17 mouse cellular contexts compared by ENCODE assay signal in the genomic region with DNA sequence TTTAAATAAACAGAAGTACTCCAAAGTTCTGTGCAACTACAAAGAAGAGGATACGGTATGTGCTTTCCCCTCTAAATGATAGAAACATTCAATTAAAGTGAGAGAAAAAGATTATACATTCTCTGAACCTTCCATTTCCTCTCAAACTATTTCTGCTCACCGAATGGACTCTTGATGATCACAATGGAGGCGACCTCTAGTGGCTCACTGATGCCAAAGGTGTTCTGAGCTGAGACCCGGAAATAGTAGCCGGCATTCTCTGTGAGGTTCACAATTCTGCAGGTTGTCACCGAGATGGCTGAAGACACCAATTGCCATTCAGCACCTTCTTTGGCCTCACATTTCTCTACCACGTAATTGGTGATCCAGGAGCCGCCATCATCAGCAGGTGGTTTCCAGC. TPM values are rescaled to one million over a fixed set of nuclear protein-coding genes. Genes with fewer than 3 reads are reported as not detected.
A peak's percentile ranks its signal among the peaks of the same experiment; 100 is the strongest.
DNase-seq lines count a peak whose midpoint lies in the region; ATAC-seq and TF ChIP-seq lines count a peak whose summit lies in the region.
"Had no signal": no experiment of that assay in that cellular context is flagged by ENCODE, and none has a peak within 500 bp of the region (broad histone marks: within the 10 kb centered on the region; RNA-seq: fewer than 3 reads in every experiment).

No protein-coding gene starts in this region.

- no peaks in the 10 kb centered on the region for H3K36me3 ChIP-seq in ES-Bruce4 (ENCODE audit: control insufficient read depth, insufficient read depth, low read length, poor library complexity, severe bottlenecking)
- no peaks in the 10 kb centered on the region for H3K36me3 ChIP-seq in lung, postnatal 0 days (ENCODE audit: insufficient read depth, low read length)
- H3K36me3 ChIP-seq in midbrain, embryonic 16.5 days (ENCODE audit: control insufficient read depth, insufficient read depth, low read length), result peaks cover 56% of the 10 kb centered on the region

- H3K4me2 ChIP-seq in lung, postnatal 0 days (replicated peaks; ENCODE audit: low read depth, low read length), result no peak overlapping the region
- H3K4me2 ChIP-seq in midbrain, embryonic 16.5 days (ENCODE audit: low read length), result no peak overlapping the region
- H3K4me2 ChIP-seq: embryonic facial prominence, embryonic 12.5 days; heart, embryonic 13.5 days; hindbrain, embryonic 12.5 days; liver, embryonic 15.5 days; midbrain, embryonic 11.5 days; stomach, embryonic 15.5 days had no signal

- peak; percentile 41 for TF ChIP-seq CTCF in layer of hippocampus, adult 2 months (conservative IDR thresholded peaks at IDR 0.05)
- TF ChIP-seq CTCF in ES-Bruce4 (IDR thresholded peaks at IDR 0.05; ENCODE audit: low read depth, low read length), result peak; percentile 51
- peak; percentile 73 for TF ChIP-seq CTCF in Patski (IDR thresholded peaks at IDR 0.05)
- TF ChIP-seq CTCF in lung, postnatal 0 days (IDR thresholded peaks at IDR 0.05), result peak; percentile 44

- no peak for TF ChIP-seq POLR2A in ES-Bruce4 (IDR thresholded peaks at IDR 0.05; ENCODE audit: insufficient read depth, low read length)

- no peak overlapping the region for H3K9ac ChIP-seq in ES-Bruce4 (ENCODE audit: low read depth, poor library complexity, severe bottlenecking)
- H3K9ac ChIP-seq in lung, postnatal 0 days (replicated peaks; ENCODE audit: low read depth), result no peak overlapping the region
- no peak overlapping the region for H3K9ac ChIP-seq in midbrain, embryonic 16.5 days (ENCODE audit: low read depth, low read length)
- H3K9ac ChIP-seq: embryonic facial prominence, embryonic 12.5 days; heart, embryonic 13.5 days; hindbrain, embryonic 12.5 days; liver, embryonic 15.5 days; stomach, embryonic 15.5 days had no signal

- H3K27me3 ChIP-seq in ES-Bruce4 (ENCODE audit: control insufficient read depth, insufficient read depth, low read length, poor library complexity, severe bottlenecking), result no peaks in the 10 kb centered on the region
- no peaks in the 10 kb centered on the region for H3K27me3 ChIP-seq in Patski
- no peaks in the 10 kb centered on the region for H3K27me3 ChIP-seq in lung, postnatal 0 days (replicated peaks; ENCODE audit: insufficient read depth, low read length)
- H3K27me3 ChIP-seq in midbrain, embryonic 16.5 days (ENCODE audit: control insufficient read depth, insufficient read depth, low read depth, low read length), result no peaks in the 10 kb centered on the region
- H3K27me3 ChIP-seq: embryonic facial prominence, embryonic 12.5 days; heart, embryonic 13.5 days; hindbrain, embryonic 12.5 days; liver, embryonic 15.5 days; stomach, embryonic 15.5 days had no signal

- in situ Hi-C loops in Patski (cut with MboI; ENCODE audit: low pct_unique_long_range_greater_than_20kb), result no loop called here

- ATAC-seq in Patski, result no peak
- ATAC-seq in lung, postnatal 0 days, result no peak
- ATAC-seq in midbrain, embryonic 16.5 days, result no peak

- no peak overlapping the region for H3K4me3 ChIP-seq in layer of hippocampus, adult 2 months
- no peak overlapping the region for H3K4me3 ChIP-seq in ES-Bruce4 (ENCODE audit: low read depth, low read length)
- H3K4me3 ChIP-seq in lung, postnatal 0 days (ENCODE audit: low read depth, low read length), result no peak overlapping the region
- no peak overlapping the region for H3K4me3 ChIP-seq in midbrain, embryonic 16.5 days (ENCODE audit: low read depth, low read length)
- H3K4me3 ChIP-seq: embryonic facial prominence, embryonic 12.5 days; forebrain, embryonic 10.5 days; heart, embryonic 13.5 days; hindbrain, embryonic 12.5 days; liver, embryonic 15.5 days; stomach, embryonic 15.5 days had no signal

- H3K9me3 ChIP-seq in ES-Bruce4 (replicated peaks; ENCODE audit: control insufficient read depth, insufficient read depth, low read length, poor library complexity, severe bottlenecking), result no peaks in the 10 kb centered on the region
- peaks cover 12% of the 10 kb centered on the region; the same call in 1 of the 2 replicates for H3K9me3 ChIP-seq in lung, postnatal 0 days (ENCODE audit: low read length)
- H3K9me3 ChIP-seq in midbrain, embryonic 16.5 days (replicated peaks; ENCODE audit: control insufficient read depth, low read length, poor library complexity, severe bottlenecking), result peaks cover 39% of the 10 kb centered on the region
- H3K9me3 ChIP-seq: stomach, embryonic 15.5 days had no signal

- no peak for DNase-seq in layer of hippocampus, adult 2 months (ENCODE audit: low spot score in 2 of 2)
- no peak for DNase-seq in layer of hippocampus, adult 8-10 months (ENCODE audit: low spot score in 2 of 2)
- DNase-seq in Patski (ENCODE audit: low read depth, low spot score), result no peak
- DNase-seq in lung, postnatal 0 days (ENCODE audit: low spot score), result no peak
- no peak for DNase-seq in adrenal gland, adult 8-10 months
- DNase-seq: cerebellum, adult 11-12 months; kidney, adult 18-20 months; layer of hippocampus, adult 9-11 months had no signal

- no peaks in the 10 kb centered on the region for H3K4me1 ChIP-seq in ES-Bruce4 (ENCODE audit: control insufficient read depth, insufficient read depth, low read length)
- H3K4me1 ChIP-seq in lung, postnatal 0 days (ENCODE audit: insufficient read depth, low read depth, low read length), result no peaks in the 10 kb centered on the region
- H3K4me1 ChIP-seq in midbrain, embryonic 16.5 days (ENCODE audit: control insufficient read depth, insufficient read depth, low read length), result no peaks in the 10 kb centered on the region
- H3K4me1 ChIP-seq: embryonic facial prominence, embryonic 12.5 days; forebrain, embryonic 10.5 days; heart, embryonic 13.5 days; hindbrain, embryonic 12.5 days; liver, embryonic 15.5 days; stomach, embryonic 15.5 days had no signal

- WGBS in lung, postnatal 0 days, result 64% methylated on average over 8 of the region's 8 CpGs
- WGBS in midbrain, embryonic 16.5 days, result 80% methylated on average over 8 of the region's 8 CpGs

- TF ChIP-seq EP300 in ES-Bruce4 (IDR thresholded peaks at IDR 0.05; ENCODE audit: insufficient read depth, low read depth, low read length), result no peak
- TF ChIP-seq EP300 in lung, postnatal 0 days (IDR thresholded peaks at IDR 0.05), result no peak

- CTCF ChIA-PET in Patski (lab: Charles Lee), result interaction anchor here (1.2 to 1.4 kb wide), 2 partner anchors 13 to 348 kb away, joined by 3 to 6 read pairs; no protein-coding TSS in a partner anchor

- POLR2A ChIA-PET in Patski (lab: Charles Lee), result no interaction called here

- no peak overlapping the region for H3K27ac ChIP-seq in layer of hippocampus, adult 2 months
- no peak overlapping the region for H3K27ac ChIP-seq in ES-Bruce4 (ENCODE audit: insufficient read depth, low read length)
- no peak overlapping the region for H3K27ac ChIP-seq in lung, postnatal 0 days (ENCODE audit: low read length)
- no peak overlapping the region for H3K27ac ChIP-seq in midbrain, embryonic 16.5 days (ENCODE audit: low read length)
- H3K27ac ChIP-seq: embryonic facial prominence, embryonic 12.5 days; forebrain, embryonic 10.5 days; heart, embryonic 13.5 days; hindbrain, embryonic 12.5 days; liver, embryonic 15.5 days; stomach, embryonic 15.5 days had no signal

RNA-seq across cellular contexts. Expression of a gene that starts 39.9 kb away (rescaled TPM):
- 10 to 100 TPM; 43.9 to 48.0 TPM for total RNA-seq in layer of hippocampus, adult 2 months (2021)
- 10 to 100 TPM; 40.0 to 54.5 (median 45.7) TPM for total RNA-seq in layer of hippocampus, adult 8-10 months (2022)
- 33.6 and 38.0 TPM in 2 replicates for polyA plus RNA-seq in ES-Bruce4 (2011; ENCODE audit: insufficient read depth, insufficient read length, low read depth, missing spikeins)
- 52.0 TPM for polyA plus RNA-seq in Patski (2021)
- 13.6 and 14.6 TPM in 2 replicates for polyA plus RNA-seq in lung, postnatal 0 days (2015; fragmentation: Nextera tagmentation; extraction: Ambion mirVana)
- polyA plus RNA-seq in midbrain, embryonic 16.5 days (2015; fragmentation: Nextera tagmentation; extraction: Ambion mirVana), result 5.5 and 6.8 TPM in 2 replicates
- total RNA-seq in adrenal gland, adult 8-10 months (2022), result 10 to 100 TPM; 45.0 to 61.3 (median 49.9) TPM

RNA-seq across cellular contexts. Expression of a gene that starts 42.1 kb away (rescaled TPM):
- total RNA-seq in layer of hippocampus, adult 2 months (2021), result 1 to 10 TPM; 5.0 to 6.1 TPM
- total RNA-seq in layer of hippocampus, adult 8-10 months (2022), result 1 to 10 TPM; 7.3 to 8.4 (median 8.1) TPM
- polyA plus RNA-seq in ES-Bruce4 (2011; ENCODE audit: insufficient read depth, insufficient read length, low read depth, missing spikeins) (7.5 and 10.0 TPM in 2 replicates), Patski (2021) (37.3 TPM)
- 68.3 and 71.9 TPM in 2 replicates for polyA plus RNA-seq in lung, postnatal 0 days (2015; fragmentation: Nextera tagmentation; extraction: Ambion mirVana)
- polyA plus RNA-seq in midbrain, embryonic 16.5 days (2015; fragmentation: Nextera tagmentation; extraction: Ambion mirVana), result 8.6 and 11.8 TPM in 2 replicates
- 10 to 100 TPM; 24.4 to 43.0 (median 30.1) TPM for total RNA-seq in adrenal gland, adult 8-10 months (2022)
